Mouse (Mus musculus): ENCODE data around the gene Fuca1.

Fuca1 gene

DNA sequence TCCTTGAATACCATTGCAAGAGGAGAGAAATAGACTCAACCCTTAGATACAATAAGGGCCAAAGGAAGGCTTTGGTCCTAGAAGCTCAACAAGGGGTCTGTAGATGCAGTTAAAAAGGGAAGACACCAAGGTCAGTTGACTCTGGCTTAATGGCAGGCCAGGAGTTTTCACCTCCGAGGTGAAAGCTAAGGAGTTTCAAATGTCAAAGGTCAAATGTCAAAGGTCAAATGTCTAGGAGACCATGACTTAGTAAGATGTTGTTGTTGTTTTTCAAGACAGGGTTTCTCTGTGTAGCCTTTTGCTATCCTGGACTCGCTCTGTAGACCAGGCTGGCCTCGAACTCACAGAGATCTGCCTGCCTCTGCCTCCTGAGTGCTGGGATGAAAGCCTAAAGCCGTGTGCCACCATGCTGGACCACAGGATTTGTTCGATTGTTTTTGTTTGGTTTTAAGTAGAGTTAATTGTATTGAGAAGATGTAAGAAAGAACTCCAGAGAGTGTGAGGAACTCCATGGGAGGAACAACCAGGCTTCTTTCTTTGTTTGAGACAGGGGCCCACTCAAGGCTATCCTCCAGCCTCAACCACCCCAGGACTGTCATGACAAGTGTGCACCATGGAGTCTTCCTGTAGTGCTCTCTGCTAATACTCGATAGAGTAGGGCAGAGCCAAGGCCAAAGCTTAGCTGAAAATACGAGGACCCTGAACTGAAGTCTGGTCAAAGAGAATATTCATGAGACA, 31.2 kb upstream of the Fuca1 start:
- DNase-seq (ENCODE audit: low read depth, low spot score), result no peak

DNA sequence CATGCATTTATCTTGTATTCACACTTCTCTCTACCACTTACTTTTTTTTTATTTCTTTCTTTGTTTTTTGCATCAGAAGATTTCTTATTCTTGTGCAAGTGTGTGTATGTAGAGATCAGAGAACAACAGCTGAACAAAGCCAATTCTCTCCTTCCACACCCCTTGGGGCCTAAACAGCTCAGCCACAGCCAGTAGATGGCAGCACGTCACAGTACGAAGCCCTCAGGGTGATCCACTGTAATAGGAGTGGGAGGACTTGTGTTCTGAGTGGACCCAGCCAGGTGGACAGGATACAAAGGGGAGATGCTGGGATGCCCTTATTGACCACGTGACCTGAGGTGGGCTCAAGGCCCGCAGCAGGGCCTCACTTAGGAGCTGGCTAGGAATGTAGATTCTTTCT, 30.7 kb upstream of the Fuca1 start:
- no peak for DNase-seq (ENCODE audit: low read depth, low spot score)

DNA sequence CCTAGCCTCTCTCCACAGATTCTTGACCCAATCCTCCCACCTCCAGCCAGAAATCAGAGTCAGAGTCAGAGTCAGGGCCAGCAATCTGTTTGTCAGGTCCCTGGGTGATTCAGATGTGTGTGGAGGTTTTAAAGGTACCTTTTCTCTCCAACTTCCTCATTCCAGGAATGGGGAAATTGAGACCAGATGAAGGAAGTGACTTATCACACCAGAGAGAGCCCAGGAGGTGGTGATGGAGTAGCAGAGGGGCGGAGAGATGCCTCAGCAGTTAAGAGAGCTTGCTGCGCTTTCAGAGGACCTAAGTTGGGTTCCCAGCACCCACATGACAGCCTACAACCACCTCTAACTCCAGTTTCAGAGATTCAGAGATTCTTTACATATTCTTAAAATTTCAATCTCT, 29.0 kb upstream of the Fuca1 start:
- no peak for DNase-seq (ENCODE audit: low read depth, low spot score)

GRCm38 (mm10) chr4:135892884-135893283, 27.7 kb upstream of the Fuca1 start:
- DNase-seq (ENCODE audit: low read depth, low spot score), result no peak

GRCm38 (mm10) chr4:135895071-135895571, 25.4 kb upstream of the Fuca1 start, which contains the start of gene Cnr2:
Cnr2 (plus strand) TSS chr4:135895394.
- DNase-seq (ENCODE audit: low read depth, low spot score), result no peak

- no peak for DNase-seq (ENCODE audit: low read depth, low spot score)
Observed at GRCm38 (mm10) chr4:135896157-135896556, 24.4 kb upstream of the Fuca1 start.

GRCm38 (mm10) chr4:135898380-135899049, 22.0 kb upstream of the Fuca1 start:
- DNase-seq (ENCODE audit: low read depth, low spot score), result no peak

GRCm38 (mm10) chr4:135899050-135899448, 21.5 kb upstream of the Fuca1 start:
- no peak for DNase-seq (ENCODE audit: low read depth, low spot score)

DNA sequence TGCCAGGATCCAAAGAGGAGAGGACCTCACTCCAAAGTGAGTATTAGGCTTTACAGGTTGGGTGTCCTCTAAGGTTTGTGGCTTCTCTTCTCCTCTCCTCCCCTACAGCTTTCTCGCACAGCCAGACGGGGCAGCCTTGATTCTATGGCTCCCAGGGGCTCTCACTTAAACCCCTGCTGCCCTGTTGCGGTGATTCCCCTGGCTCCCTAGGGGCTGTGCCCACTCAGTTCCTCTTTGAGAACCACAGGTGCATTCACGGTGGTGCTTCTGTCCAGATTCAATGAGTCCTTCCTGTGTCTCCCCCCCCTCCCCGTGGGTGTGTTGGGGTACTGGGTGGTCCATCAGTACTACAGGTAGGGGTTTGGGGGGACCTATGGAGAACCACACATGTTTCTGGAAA, 20.5 kb upstream of the Fuca1 start:
- DNase-seq (ENCODE audit: low read depth, low spot score), result no peak

DNA sequence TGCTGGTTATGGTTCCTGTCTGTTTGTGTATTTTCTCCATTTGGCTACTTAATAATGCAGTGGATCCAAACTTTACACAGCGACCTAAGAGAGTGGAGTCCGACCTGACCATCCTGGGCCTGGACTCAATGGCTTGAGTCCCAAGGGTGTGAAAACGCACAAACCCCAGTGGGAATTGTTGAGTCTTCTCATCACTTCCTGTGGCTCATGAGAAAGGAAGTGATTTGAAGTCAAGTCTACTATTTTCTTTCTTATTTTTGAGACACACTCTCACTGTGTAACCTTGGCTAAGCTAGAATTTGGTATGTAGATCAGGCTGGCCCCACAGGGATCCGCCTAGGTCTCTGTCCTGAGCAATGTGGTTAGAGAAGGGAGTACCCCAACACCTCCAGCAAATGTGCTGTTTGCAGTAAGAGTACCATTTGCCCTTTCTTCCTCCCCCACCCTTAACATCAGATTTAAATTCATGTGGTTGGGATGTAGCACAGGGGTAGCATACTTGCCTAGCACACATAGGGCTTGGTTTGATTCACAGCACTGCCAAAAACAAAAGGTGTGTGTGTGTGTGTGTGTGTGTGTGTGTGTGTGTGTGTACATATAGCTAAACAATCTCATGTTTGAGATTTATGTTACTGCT, 17.8 kb upstream of the Fuca1 start:
- DNase-seq (ENCODE audit: low read depth, low spot score), result no peak

GRCm38 (mm10) chr4:135904810-135905209, 15.7 kb upstream of the Fuca1 start:
- DNase-seq (ENCODE audit: low read depth, low spot score), result no peak

GRCm38 (mm10) chr4:135906633-135907032, 13.9 kb upstream of the Fuca1 start:
- no peak for DNase-seq (ENCODE audit: low read depth, low spot score)

- DNase-seq (ENCODE audit: low read depth, low spot score), result no peak
Observed at GRCm38 (mm10) chr4:135909326-135910066, 11.0 kb upstream of the Fuca1 start.

DNA sequence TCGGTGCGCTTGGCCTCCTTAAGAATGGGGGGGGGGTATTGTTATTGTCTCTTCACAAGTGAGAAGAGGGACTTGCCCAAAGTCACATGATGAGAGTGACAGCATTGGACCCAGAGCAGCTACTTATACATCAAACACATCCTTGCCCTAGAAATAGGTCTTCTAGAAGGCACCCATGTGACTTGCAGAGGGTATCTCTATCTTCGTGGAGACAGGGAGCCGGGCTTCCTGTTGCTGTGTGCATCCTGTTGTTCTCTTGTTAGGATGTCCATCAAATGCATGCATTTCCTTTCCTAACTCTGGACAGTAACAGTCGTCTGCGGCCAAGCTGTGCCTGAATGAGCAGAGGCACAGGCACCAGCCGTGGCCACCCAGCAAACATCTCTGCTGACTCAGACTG, 9.0 kb upstream of the Fuca1 start:
- DNase-seq (ENCODE audit: low read depth, low spot score), result no peak

GRCm38 (mm10) chr4:135912164-135912563, 8.4 kb upstream of the Fuca1 start:
- DNase-seq (ENCODE audit: low read depth, low spot score), result no peak

DNA sequence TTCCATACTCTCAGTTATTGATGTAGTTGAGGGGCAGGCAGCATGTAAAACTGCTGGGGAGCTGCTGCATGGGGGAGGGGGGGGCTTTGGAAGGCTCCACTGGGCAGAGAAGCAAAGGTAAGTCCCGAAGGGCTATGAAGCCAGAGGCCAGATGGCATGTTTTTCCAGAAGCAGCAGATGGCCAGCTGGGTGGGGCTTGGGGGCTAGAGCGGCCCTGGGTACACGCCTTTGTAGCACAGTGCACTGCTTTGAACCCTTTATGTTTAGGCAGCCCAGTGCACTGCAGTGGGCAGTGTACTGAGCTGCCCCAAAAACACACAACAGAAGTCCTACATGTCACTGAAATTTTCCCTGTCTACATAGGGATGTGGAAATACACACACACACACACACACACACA, 7.7 kb upstream of the Fuca1 start:
- DNase-seq (ENCODE audit: low read depth, low spot score), result no peak

- DNase-seq (ENCODE audit: low read depth, low spot score), result no peak
Observed at GRCm38 (mm10) chr4:135913433-135913832, 7.1 kb upstream of the Fuca1 start.

- no peak for DNase-seq (ENCODE audit: low read depth, low spot score)
Observed at GRCm38 (mm10) chr4:135918635-135919279, 1.8 kb upstream of the Fuca1 start.

- no peak for DNase-seq (ENCODE audit: low read depth, low spot score)
Observed at GRCm38 (mm10) chr4:135919280-135919639, 1.3 kb upstream of the Fuca1 start.

DNA sequence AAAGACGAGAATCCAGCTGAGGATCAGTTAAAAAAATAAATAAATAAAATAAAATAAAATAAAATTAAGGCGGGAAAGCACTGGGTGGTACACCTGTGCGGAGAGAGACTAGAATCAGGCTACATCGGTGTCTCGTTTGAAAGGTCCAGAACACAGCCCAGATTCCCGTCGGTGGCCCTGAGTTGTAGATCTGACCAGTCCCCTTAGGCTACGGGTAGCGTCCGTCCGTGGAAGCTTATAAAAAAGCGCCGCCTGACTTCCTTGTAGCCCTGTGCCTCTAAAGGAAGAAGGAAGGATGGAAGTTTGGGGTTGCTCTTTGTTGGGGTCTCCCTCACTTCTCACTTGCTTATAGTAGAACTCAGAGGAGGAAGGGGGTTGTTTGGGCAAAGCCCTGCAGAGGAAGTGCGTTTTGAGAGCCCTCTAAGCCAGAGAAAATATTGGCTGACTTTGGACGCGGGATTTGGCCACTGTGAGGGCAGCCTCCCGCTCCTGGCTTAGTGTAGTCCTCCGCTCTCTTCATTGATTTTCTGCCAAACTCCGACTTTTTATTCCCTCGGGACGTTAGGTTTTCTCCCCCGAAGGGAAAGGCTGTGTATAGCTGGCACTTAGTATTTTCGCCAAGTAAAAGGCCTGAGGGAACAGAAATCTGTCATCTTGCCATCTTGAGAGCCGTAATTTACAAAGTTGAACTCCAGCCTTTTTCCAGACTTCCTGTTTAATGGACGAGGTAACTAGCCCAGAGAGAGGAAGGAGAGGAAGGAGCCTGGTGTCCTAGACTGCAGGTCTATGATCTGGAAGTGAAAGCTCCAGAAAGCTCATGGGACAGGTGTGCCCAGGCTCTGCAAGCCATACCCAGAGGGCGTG, 954 bp downstream of the Fuca1 start:
- DNase-seq (ENCODE audit: low read depth, low spot score), result no peak

- no peak for DNase-seq (ENCODE audit: low read depth, low spot score)
Observed at GRCm38 (mm10) chr4:135922190-135922589, 1.7 kb downstream of the Fuca1 start.

Data from telencephalon, adult 2 months (tissue).